Mouse (Mus musculus) left cerebral cortex, postnatal 36 days (tissue): ENCODE results near the gene Gm42417. TPM values are rescaled to one million over a fixed set of nuclear protein-coding genes. Genes with fewer than 3 reads are reported as not detected.

Source experiments
- DNase-seq, 2 experiments: peaks; one replicate each; pipeline ENCODE4 v3.0.0; 2021 to 2022; ENCODE audit warnings: low spot score in 2 of 2, mixed read lengths in 1 of 2
- intact Hi-C: fragments of 180-260 bp; cut with DNase I; formaldehyde crosslinking; loops from one replicate; pipeline ENCODE4 v1.15.1; 2025
- total RNA-seq, 2 experiments: library from RNA; stranded (reverse); gene quantifications; 2 replicates each; pipeline ENCODE4 v1.2.3; 2021

The Gm42417 gene
- total RNA-seq, 2 experiments from 2014 or later = not detected

DNA sequence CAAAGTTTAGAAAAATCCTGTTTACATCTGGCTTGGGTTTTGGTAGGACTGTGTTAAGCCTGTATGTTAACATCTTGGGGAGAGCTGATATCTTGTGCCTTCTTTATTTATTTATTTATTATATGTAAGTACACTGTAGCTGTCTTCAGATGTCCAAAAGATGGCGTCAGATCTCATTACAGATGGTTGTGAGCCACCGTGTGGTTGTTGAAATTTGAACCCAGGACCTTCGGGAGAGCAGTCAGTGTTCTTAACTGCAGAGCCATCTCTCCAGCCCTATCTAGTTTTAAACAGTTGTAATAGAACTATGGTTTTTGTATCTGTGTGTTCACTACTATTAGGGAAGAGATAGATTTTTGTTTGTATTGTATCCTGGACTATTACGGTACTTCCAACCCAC, 10.0 kb downstream of the Gm42417 start:
- DNase-seq = no peak
- intact Hi-C loops = no loop called here

DNA sequence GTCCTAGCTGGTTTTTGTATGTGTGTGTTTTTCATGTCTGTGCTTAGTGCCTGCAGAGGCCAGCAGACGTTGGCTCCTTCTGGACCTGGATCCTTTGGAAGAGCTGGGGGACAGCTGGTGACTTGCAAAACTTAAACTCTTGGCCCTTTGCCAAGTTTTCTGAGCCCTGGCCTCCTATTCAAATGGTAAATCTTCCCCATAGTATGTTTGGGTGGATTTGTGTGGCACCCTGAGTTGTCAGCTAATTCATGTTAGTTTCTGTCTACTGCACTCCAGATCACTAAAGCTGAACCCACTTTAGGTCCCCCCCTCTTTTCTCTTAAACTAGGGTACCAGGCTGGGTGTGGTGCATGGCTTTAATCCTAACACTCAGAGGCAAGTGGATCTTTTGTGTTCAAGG, 10.9 kb downstream of the Gm42417 start:
- intact Hi-C loops = no loop called here
- no peak for DNase-seq

DNA sequence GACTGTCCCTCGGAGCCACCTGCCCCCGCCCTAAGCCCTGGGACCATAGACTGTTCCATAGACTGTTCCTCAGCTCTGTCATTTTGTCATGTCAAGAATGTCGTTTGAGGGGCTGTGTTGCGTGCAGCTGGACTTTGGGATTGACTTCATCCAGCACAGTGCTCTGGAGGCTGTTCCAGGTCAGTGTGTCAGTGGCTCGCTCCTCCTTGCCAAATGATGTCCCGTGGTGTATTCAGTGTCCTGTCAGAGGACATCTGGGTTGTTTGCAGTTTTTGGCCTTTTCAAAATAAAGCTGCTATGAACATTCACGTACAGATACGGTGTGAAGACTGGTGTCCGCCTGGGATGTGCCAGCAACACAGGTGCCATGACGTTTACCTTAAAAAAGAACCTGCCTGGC, 12.3 kb downstream of the Gm42417 start:
- intact Hi-C loops = no loop called here
- no peak for DNase-seq

DNA sequence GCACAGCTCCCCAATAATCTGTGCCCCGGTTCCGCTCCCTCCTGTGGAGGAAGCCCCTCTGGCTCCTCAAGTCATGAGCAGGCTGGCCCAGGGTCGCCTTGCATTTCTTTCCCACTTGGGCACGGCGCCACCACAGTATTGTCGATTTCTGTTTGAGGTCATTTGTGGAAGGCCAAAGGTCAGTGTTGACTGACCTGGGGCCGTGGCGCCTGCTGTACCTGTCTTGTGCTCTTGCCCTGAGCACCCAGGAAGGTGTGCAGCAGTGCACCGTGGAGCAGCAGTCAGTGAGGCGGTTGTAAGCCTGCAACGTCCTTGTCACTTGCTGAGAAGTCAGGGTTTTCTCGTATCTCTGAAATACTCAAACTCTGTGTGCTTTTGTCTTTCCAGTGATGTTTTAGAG, 13.5 kb downstream of the Gm42417 start:
- intact Hi-C loops = no loop called here
- DNase-seq = no peak

DNA sequence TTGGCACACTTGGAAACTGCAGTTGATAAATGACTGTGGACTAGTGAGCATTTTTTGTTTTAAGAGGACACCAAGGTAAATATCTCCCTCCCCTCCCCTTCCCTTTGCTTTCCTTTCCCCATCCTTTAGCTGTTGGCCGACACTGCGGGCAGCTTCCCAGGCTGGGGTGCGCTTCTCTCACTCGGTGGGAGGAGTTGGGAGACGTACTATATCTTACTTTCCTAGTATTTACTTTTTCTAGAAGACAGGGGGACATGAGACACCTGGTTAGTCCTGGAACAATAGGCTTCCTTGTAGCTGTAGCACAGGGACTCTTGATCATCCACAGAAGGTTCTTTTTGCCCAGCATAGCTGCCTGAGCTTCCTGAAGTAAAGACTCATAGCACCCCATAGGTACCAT, 15.2 kb downstream of the Gm42417 start:
- no peak for DNase-seq
- intact Hi-C loops = no loop called here

DNA sequence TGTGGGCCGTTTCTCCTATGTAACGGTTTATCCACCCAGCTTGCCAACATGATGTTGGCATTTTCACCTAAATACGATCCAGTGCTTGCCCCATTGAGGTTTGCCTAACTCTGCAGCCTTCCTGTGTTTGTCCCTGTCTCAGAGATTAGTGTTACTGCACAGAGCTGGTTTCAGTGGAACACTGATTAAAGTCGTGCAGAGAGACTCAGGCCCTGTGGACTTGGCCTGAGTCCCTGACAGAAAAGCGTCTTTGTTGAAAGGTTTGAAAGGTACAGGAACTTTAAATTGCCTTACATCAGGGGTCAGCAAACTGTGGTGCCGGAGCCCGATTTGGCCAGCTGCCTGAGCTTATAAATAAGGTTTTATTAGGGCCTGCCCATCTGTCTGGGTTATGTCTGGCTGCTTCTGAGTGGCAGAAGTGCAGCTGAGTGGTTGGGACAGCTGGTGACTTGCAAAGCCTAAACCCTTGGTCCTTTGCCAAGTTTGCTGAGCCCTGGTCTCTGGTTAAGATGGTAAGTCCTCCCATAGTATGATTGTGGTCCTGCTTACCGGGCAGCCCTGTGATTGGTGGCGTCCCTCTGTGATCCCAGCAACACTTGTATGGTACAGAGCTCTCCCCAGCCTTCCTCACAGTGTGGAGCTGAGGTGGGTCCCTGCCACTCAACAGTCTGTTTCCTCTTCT, 15.8 kb downstream of the Gm42417 start:
- intact Hi-C loops = no loop called here
- no peak for DNase-seq

DNA sequence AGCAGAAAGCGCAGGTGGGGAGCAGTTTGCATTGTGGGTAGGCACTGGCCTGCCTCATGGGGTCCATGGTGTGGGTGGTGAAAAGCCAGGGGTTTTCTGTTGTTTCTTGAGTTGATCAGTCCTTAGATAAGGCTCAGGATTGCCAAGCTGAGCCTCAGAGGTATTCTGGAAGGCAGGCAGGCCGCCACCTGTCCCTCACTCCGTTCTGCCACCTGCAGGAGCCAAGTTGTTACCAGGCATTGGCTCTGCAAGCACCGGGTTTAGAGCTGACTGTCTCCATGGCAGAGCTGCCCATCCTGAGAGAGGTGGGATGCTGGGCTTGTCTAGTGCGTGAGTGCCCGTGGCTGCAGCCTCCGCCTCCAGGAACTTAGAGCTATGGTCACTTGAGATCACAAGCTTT, 17.0 kb downstream of the Gm42417 start:
- no peak for DNase-seq
- intact Hi-C loops = no loop called here

DNA sequence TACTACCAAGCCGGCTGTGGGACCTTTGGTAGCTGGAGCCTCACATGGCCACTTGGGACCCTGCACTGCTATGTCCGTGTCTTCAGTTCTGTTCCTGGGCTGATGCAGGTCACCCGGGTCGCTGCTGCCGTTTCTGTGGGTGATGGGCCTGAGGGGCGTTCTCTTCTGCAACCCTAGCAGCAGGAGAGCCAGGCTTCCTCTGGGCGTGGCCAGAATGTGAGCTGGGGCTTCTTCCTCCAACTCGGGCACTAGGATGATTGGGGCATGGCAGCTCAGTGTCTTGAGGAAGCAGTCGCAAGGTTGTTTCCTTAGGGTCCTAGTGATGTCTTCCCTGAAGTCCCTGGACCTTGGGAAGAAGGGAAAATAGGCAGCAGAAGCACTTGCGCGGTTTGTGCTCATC, 19.6 kb downstream of the Gm42417 start:
- DNase-seq = no peak
- intact Hi-C loops = no loop called here

DNA sequence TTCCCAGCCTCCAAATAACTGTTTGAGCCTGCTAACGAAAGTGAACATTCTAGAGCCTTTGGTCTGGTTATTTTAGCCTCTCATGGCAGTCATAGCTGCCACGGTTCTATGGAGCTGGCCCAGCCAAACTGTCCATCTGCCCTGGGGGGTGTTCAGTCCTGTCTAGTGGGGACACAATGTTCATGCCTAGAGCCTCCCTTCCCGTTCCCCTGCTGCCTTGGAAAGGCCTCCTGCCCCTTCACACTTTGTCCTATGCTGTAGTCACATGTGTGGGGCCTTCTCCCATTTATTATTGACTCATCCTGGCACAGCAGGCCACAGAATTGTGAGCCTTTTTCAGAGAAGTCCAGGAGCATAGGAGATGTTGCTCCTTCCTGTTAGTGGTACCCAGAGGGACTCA, 21.0 kb downstream of the Gm42417 start:
- no peak for DNase-seq
- intact Hi-C loops = no loop called here

DNA sequence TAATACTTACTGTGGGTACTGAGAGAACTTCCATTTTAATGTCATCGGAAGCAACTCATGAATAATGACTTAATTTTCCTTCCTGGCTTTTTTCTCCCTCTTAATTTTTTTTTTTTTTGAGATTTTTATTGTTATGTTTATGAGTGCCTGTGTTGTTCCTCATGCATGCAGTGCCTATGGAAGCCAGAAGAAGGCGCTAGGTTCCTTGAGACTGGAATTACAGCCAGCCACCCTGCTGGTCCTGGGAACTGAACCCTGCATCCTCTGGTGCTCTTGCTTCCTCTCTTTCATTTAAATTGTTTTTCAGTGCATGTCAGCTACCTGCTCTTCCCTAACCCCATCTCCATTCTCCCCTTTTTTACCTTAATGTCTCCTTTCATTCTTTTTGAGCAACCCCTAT, 25.5 kb downstream of the Gm42417 start:
- intact Hi-C loops = loop anchor here (5.0 kb wide), 2 partner anchors 66 to 146 kb away; partner anchors contain the start of genes Kansl3 and Lman2l
- no peak for DNase-seq

DNA sequence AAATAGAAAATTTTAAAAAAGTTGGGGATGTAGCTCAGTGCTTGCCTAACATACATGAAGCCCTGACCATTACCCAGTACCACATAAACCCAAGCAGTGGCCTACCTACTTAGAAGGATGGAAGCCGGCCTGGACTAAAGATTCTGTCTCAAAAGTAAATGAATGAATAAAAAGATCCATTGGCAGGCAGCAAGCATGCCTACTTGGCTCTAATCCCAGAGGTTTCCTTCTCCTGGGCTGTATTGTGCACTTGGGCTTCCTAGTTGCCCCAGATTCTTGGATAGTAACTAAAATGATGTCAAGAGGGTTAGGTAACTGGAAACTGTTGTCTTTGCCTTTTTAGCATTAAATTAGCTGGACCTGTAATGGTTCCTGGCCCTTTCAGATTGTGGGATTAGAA, 25.9 kb downstream of the Gm42417 start:
- no peak for DNase-seq
- intact Hi-C loops = loop anchor here (5.0 kb wide), 2 partner anchors 66 to 146 kb away; partner anchors contain the start of genes Kansl3 and Lman2l

DNA sequence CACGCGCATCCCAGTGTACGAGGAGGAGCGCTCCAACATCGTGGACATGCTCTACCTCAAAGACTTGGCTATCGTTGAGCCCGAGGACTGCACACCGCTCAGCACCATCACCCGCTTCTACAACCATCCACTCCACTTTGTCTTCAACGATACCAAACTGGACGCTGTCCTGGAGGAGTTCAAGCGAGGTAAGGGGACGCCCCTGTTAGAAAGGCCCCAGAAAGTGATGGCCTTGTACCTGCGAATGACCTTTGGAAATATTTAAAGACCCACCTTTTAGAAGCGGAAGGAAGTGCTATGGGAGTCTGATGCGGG, 26.3 kb downstream of the Gm42417 start:
- DNase-seq = peak in 1 of 2 experiments; percentile 42
- intact Hi-C loops = loop anchor here (5.0 kb wide), 2 partner anchors 66 to 146 kb away; partner anchors contain the start of genes Kansl3 and Lman2l

DNA sequence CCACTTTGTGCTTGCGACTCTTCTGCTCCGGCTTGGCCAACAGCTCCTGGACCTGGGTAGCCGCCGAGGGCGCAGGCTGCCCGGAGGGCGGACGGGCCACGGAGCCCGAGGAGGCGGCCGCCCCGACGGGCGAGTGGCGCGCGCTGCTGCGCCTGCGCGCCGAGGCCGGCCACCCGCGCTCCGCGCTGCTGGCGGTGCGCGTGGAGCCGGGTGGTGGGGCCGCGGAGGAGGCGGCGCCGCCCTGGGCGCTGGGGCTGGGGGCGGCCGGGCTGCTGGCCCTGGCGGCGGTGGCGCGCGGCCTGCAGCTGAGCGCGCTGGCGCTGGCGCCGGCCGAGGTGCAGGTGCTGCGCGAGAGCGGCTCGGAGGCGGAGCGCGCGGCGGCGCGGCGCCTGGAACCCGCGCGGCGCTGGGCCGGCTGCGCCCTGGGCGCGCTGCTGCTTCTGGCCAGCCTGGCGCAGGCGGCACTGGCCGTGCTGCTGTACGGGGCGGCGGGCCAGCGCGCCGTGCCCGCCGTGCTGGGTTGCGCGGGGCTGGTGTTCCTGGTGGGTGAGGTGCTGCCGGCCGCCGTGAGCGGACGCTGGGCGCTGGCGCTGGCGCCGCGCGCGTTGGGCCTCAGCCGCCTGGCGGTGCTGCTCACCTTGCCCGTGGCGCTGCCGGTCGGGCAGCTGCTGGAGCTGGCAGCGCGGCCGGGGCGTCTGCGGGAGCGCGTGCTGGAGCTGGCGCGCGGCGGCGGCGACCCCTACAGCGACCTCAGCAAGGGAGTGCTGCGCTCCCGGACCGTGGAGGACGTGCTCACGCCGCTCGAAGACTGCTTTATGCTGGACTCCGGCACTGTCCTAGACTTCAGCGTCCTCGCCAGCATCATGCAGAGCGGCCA, 26.9 kb downstream of the Gm42417 start:
- intact Hi-C loops = loop anchor here (5.0 kb wide), 2 partner anchors 65 to 145 kb away; partner anchors contain the start of genes Kansl3 and Lman2l
- peak; percentile 61 to 81 for DNase-seq

DNA sequence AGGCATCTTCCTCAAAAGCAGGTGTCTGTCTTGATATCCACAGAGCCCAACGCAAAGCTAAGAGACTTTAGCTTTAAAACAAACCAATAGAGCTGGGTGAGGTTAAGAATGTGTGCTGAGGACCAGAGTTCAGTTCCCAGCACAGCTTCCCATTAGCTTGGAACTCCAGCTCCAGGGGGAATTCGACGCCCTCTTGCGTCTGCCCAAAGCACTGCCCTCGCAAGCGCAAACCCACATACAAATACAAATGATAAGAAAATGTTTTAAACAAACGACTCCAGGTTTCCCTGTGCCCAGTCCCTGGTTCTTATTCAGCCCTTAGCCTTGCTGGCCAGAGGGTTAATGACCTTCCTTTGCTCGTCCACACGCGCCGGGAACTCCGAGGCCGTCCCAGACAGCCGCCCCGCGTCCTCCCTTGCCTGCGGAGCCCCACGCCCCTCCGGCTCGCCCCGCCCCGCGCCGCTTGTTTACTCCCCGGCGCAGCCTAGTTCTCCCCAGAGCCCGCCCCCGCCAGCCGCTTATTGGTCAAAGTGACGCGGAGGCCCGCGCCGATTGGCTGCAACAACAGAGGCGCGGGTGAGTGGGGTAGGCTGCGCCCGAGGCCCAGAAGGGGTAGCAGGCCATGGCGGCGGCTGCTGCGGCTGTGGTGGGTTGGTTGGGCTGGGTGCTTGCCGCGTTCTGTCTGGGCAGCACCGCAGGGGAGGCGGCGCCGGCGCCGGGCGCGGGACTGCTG, 27.8 kb downstream of the Gm42417 start, which contains the start of gene Cnnm3:
Gene Cnnm3, plus strand, starts transcription at position 579 of the 733 bp plus-strand sequence.
- peak; percentile 98 to 99 for DNase-seq
- intact Hi-C loops = loop anchor here (2.0 to 5.0 kb wide), 3 partner anchors 39 to 144 kb away; partner anchors contain the start of genes Kansl3 and Lman2l

DNA sequence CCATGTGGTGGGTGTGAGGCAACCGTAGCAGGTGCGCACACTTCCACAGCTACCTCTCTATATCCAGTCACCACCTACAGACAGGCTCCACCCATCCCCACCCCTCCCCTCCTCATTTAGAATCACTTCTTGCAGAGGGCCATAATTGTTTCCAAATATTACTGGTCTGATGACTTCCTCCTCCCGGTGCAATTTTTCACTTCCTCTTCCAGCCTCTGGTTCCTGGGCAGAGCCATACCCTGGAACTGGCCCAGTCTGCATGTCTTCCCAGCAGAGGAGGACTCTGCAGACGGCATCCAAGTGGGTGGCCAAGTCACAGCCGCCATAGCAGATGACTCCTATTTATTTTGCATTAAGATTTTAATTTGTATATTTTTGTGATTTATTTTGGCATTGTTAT, 31.0 kb downstream of the Gm42417 start:
- intact Hi-C loops = no loop called here
- DNase-seq = no peak

DNA sequence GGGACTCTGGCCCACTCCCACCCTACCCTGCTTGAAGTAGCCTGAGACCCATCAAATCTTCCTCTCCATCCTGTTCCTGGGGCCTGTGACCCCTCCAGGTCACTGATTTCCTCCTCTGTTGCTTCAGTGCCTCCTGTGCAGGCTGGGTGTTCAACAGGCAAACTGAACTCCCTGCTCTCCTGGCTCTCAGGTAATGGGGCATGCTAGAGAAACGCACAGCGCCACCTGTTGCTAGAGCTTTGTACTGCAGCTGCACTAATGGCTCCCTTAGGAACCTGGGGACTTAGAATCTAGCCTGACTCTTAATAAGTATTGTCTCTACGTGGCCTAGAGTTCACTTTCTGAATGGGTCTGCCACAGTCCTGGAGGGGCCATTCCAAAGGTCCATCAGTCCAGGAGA, 38.0 kb downstream of the Gm42417 start:
- intact Hi-C loops = no loop called here
- peak; percentile 55 to 66 for DNase-seq

DNA sequence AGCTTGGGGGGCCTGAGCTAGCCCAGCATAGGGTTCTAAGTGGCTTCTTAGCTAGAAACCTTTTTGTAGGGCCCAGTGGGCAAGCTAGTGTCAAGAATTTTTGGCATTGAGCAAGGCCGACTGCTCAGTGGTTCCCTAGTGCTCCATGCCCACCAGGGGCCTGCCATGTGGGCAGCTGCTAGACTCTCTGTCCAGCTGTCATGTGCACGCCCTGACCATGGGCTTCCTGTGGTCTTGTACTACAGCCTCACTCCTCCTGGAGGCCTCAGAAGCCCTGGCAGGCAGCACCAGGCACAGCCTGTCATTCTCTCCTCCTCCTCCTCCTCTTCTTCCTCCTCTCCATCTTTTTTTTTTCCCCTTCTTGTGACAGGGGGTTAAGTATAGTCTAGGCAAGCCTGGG, 41.9 kb downstream of the Gm42417 start:
- intact Hi-C loops = loop anchor here (10.0 kb wide), 1 partner anchor 173 kb away; no protein-coding TSS in a partner anchor
- DNase-seq = no peak

DNA sequence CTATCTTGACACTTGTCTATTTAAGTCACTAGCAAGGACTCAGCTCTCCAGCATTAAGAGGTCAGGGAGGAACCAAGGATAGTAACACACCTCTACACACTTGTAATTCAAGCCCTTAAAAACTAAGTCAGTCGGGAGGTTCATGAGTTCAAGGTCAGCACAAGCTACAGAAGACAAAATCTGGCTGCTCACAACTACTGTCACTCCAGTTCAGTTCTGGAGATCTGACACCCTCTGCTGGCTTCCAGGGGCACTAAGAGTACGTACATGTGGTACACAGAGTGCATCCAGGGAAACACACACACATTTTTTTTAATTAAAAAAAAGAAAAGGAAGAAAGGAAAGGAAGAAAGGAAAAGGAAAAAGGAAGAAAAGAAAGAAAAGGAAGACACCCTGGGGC, 42.5 kb downstream of the Gm42417 start:
- intact Hi-C loops = loop anchor here (10.0 kb wide), 1 partner anchor 172 kb away; no protein-coding TSS in a partner anchor
- no peak for DNase-seq

DNA sequence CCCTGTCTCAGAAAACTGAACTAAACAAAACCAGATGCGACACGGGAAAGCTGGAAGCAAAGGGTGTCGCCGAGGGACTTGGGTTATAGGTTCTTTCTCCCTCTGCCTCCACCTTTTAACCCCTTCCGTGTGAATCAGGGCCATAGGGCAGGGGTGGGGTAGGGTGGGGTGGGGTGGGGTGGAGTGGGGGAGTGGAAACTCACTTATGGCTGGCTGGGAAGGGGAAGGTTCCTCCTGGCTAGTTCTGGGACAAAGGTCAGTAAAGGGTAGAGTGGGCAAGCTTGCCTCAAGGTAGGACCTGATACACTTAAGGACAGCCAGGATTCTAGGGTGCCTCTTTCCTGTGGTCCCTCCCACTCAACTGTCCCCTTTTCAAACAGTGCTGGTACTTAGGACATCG, 45.9 kb downstream of the Gm42417 start:
- intact Hi-C loops = loop anchor here (10.0 kb wide), 1 partner anchor 168 kb away; no protein-coding TSS in a partner anchor
- no peak for DNase-seq
